Mouse (Mus musculus) kidney, adult 2 months (tissue): ENCODE measurements around the gene Gm960.

Experiments used
- CTCF ChIP-seq: fragments of 200-500 bp; conservative IDR thresholded peaks from 2 replicates; pipeline ENCODE4 v1.5.1; 2011; ENCODE audit warnings: low read depth, mild to moderate bottlenecking, control low read depth, low read length, moderate library complexity, mixed read lengths; ENCODE audit not compliant: insufficient read depth, insufficient read length
- POLR2A ChIP-seq: fragments of 200-500 bp; IDR thresholded peaks from one replicate; pipeline ENCODE4 v1.6.1; 2011; ENCODE audit warnings: low read depth, low read length, control low read depth

GRCm38 (mm10) chr19:4672401-4672800 lies 26.1 kb downstream of the Gm960 start:
- no peak for TF ChIP-seq POLR2A
- no peak for TF ChIP-seq CTCF
